Mouse (Mus musculus): ENCODE results near the gene Glg1.
"Not testable (repeated sequence)": the region's sequence is repeated elsewhere in the genome, so short reads cannot be mapped to it uniquely, and the experiment has no call there.

The Glg1 gene

GRCm38 (mm10) chr8:111155721-111156436 is 103.1 kb downstream of the Glg1 start:
- no peak for DNase-seq (ENCODE audit: inconsistent age in 2 of 2, low spot score in 1 of 2)

- DNase-seq (ENCODE audit: inconsistent age in 2 of 2, low spot score in 1 of 2), result peak; percentile 95 to 98
Observed at GRCm38 (mm10) chr8:111145460-111146012, 113.5 kb downstream of the Glg1 start.

GRCm38 (mm10) chr8:111144901-111145459 is 114.0 kb downstream of the Glg1 start:
- not testable (repeated sequence) for DNase-seq (ENCODE audit: inconsistent age in 2 of 2, low spot score in 1 of 2)

GRCm38 (mm10) chr8:111142521-111142920 is 116.5 kb downstream of the Glg1 start:
- DNase-seq (ENCODE audit: inconsistent age in 2 of 2, low spot score in 1 of 2), result no peak

- DNase-seq (ENCODE audit: inconsistent age in 2 of 2, low spot score in 1 of 2), result no peak
Observed at GRCm38 (mm10) chr8:111130756-111131155, 128.3 kb downstream of the Glg1 start.

- DNase-seq (ENCODE audit: inconsistent age in 2 of 2, low spot score in 1 of 2), result no peak
Observed at GRCm38 (mm10) chr8:111119481-111119880, 139.5 kb downstream of the Glg1 start.

GRCm38 (mm10) chr8:111114891-111115290 is 144.1 kb downstream of the Glg1 start:
- no peak for DNase-seq (ENCODE audit: inconsistent age in 2 of 2, low spot score in 1 of 2)
